Mouse (Mus musculus) frontal cortex, adult 2 months (tissue): Measurements from ENCODE around the gene Txk. TPM values are rescaled to one million over a fixed set of nuclear protein-coding genes. Genes with fewer than 3 reads are reported as not detected.

Source experiments
- DNase-seq, 2 experiments: peaks; one replicate each; pipeline ENCODE4 v3.0.0; 2022; ENCODE audit warnings: low spot score in 1 of 2; ENCODE audit errors: extremely low spot score in 1 of 2
- polyA plus RNA-seq: library from polyadenylated mRNA; depleted of rRNA; stranded (reverse); fragments of >200 nt; gene quantifications from 2 replicates; pipeline ENCODE4 v1.2.3, GENCODE M21; 2012; rRNA removed

The Txk gene
- 0.34 and 0.40 TPM in 2 replicates for polyA plus RNA-seq

DNA sequence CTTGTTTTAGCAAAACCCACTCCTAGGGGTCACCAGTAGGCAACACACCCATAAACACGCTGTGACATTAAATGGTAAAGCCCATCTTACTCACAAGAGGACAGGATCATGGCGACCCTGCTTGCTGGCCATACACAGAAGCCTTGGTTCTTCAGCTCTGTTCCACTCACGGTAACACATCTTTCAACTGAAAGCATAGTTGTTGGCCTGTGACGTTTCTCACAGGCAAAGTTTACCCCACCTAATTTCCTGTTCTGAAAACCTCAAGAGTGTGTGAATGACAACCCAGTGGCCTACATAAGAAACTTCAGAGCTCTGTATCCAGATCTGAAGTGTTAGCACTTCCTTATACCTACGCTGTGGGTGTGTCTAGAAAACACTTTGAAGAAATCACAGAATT lies at the start of gene Txk:
Gene Txk (minus strand): TSS at position 193 of the 400 bp plus-strand sequence.
- DNase-seq = no peak

- no peak for DNase-seq
Measured at GRCm38 (mm10) chr5:72798563-72798962, 46.0 kb upstream of the Txk start.

DNA sequence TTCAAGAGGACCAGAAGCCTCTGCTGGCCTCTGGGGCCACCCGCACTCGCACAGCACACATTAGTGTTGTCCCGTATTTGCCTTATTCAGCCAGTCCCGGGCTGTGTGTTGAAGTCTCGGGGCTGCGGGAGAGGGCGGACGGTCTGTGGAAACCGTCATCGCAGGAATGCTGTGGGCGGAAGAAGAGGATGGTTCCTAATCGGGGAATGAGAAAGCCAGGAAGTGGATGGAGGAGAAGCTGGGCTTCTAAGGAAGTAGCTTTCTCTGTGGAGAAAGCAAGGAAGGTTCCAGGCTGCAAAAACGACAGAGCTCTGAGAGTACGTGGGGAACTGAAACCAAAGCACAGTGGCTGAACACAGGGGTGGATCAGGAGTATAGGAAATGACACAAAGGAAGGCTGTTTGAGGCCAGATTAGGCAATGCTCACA lies 43.6 kb upstream of the Txk start:
- DNase-seq = peak in 1 of 2 experiments; percentile 26

GRCm38 (mm10) chr5:72793309-72793850 lies 40.8 kb upstream of the Txk start:
- no peak for DNase-seq

GRCm38 (mm10) chr5:72791789-72792188 lies 39.2 kb upstream of the Txk start:
- peak in 1 of 2 experiments; percentile 22 for DNase-seq

GRCm38 (mm10) chr5:72791386-72791785 lies 38.8 kb upstream of the Txk start:
- no peak for DNase-seq

DNA sequence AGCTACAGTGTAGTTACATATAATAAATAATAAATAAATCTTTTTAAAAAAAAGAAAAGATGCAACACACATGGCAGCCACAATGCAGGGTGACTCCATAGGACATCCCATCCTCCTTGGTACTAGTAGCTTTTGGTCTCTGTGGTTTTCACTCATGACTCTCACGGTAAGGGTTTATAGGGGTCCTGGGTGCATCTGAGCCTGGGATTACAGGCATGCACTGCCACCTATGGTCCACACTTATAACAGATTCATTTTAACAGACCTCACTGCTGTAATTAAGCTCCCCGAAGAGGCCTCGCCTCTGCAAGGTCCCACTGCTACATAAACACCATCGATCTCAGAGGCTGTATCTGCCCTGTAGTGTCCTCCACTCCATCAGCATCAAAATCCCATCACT lies 32.9 kb upstream of the Txk start:
- no peak for DNase-seq

- DNase-seq = no peak
Measured at GRCm38 (mm10) chr5:72784719-72785118, 32.1 kb upstream of the Txk start.

GRCm38 (mm10) chr5:72783957-72784356 lies 31.4 kb upstream of the Txk start:
- peak; percentile 30 to 56 for DNase-seq

- DNase-seq = no peak
Measured at GRCm38 (mm10) chr5:72783123-72783522, 30.5 kb upstream of the Txk start.

- no peak for DNase-seq
Measured at GRCm38 (mm10) chr5:72781776-72782175, 29.2 kb upstream of the Txk start.

DNA sequence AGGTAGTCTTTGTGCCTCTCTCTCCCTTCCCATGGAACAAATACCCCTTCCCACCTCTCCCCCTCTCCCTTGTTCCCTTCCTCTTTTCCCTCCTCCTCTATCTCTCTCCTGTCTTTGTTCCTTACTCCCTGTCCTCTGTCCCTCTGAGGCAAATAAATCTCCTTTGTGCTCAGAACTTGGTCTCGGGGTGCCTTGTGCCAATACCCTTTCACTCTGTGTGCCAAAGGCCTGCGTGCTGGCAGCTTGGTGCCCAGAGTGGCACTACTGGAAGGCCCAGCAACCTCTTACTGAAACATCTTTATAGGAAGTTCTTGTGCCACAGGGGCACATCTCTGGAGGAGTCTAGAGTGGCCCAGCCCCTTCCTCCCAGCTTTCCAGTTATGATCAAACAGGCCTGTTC lies 24.0 kb upstream of the Txk start:
- no peak for DNase-seq

GRCm38 (mm10) chr5:72776127-72776526 lies 23.6 kb upstream of the Txk start:
- DNase-seq = no peak

GRCm38 (mm10) chr5:72769841-72770240 lies 17.3 kb upstream of the Txk start:
- no peak for DNase-seq

- DNase-seq = no peak
Measured at GRCm38 (mm10) chr5:72763546-72763945, 11.0 kb upstream of the Txk start.

- no peak for DNase-seq
Measured at GRCm38 (mm10) chr5:72763025-72763424, 10.4 kb upstream of the Txk start.

DNA sequence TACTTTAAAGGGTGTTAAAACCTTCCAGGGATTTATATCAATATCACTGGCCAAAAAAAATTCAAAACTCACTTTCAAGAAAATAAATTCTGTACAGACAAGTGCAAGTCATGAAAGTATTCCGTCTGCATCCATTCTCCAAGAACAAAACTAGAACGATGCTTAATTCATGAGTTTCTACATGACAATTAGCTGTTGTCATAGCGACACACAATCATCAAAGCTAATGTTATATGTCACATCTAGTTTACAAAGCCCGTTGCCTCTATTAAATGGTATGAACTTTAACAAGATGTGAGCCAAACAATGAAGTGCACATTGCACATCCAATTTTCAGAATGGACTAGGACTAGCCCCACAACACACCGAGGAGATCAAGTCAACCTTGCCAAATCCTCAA lies 9.2 kb upstream of the Txk start:
- DNase-seq = no peak

GRCm38 (mm10) chr5:72761237-72761636 lies 8.7 kb upstream of the Txk start:
- DNase-seq = no peak

- DNase-seq = no peak
Measured at GRCm38 (mm10) chr5:72758925-72759924, 6.6 kb upstream of the Txk start.

GRCm38 (mm10) chr5:72757155-72757773 lies 4.7 kb upstream of the Txk start:
- no peak for DNase-seq

- peak; percentile 66 to 71 for DNase-seq
Measured at GRCm38 (mm10) chr5:72755941-72756340, 3.4 kb upstream of the Txk start.
